Mouse (Mus musculus) kidney, embryonic 15.5 days (tissue): Measurements from ENCODE around the gene Mex3d. TPM values are rescaled to one million over a fixed set of nuclear protein-coding genes. Genes with fewer than 3 reads are reported as not detected.

Experiments used
- ATAC-seq: fragments of 200-750 bp; cut with Nextera tagmentation; replicated peaks from 2 replicates; pipeline ENCODE4 v1.8.0; 2017; ENCODE audit warnings: moderate TSS enrichment; ENCODE audit not compliant: low FRiP score
- H3K27ac ChIP-seq: fragments of 300-500 bp; sonication (generic); 2 replicates; pipeline ENCODE4 v1.5.1; 2015; ENCODE audit warnings: mild to moderate bottlenecking, inconsistent platforms
- H3K27me3 ChIP-seq: fragments of 300-500 bp; sonication (generic); 2 replicates; pipeline ENCODE4 v1.6.1; 2015; ENCODE audit warnings: inconsistent platforms
- H3K36me3 ChIP-seq: fragments of 300-500 bp; sonication (generic); 2 replicates; pipeline ENCODE4 v1.6.1; 2015; ENCODE audit warnings: inconsistent platforms
- H3K4me1 ChIP-seq: fragments of 300-500 bp; sonication (generic); 2 replicates; pipeline ENCODE4 v1.6.1; 2015; ENCODE audit warnings: inconsistent platforms
- H3K4me2 ChIP-seq: fragments of 300-500 bp; sonication (generic); 2 replicates; pipeline ENCODE4 v1.6.1; 2015; ENCODE audit warnings: moderate library complexity, mild to moderate bottlenecking, inconsistent platforms
- H3K4me3 ChIP-seq: fragments of 300-500 bp; sonication (generic); replicated peaks from 2 replicates; pipeline ENCODE4 v1.5.1; 2015; ENCODE audit warnings: mild to moderate bottlenecking, inconsistent platforms
- H3K9ac ChIP-seq: fragments of 300-500 bp; sonication (generic); 2 replicates; pipeline ENCODE4 v1.6.1; 2015; ENCODE audit warnings: mild to moderate bottlenecking, inconsistent platforms
- H3K9me3 ChIP-seq: fragments of 300-500 bp; sonication (generic); replicated peaks from 2 replicates; pipeline ENCODE4 v1.6.1; 2016; ENCODE audit warnings: inconsistent platforms
- WGBS: fragments of 180-500 bp; shearing (Covaris S2); methylation state at CpG from one replicate; pipeline ENCODE4 v1.1.7; 2015; ENCODE audit warnings: mixed read lengths; 5-methylcytosine and 5-hydroxymethylcytosine counted together
- polyA plus RNA-seq: library from polyadenylated mRNA; unstranded; fragments of >200 nt; fragmentation: Nextera tagmentation; extraction: Ambion mirVana; gene quantifications from 2 replicates; pipeline ENCODE4 v1.2.1, GENCODE M21; 2015

Mex3d gene
- polyA plus RNA-seq, 1 experiment from 2014 or later = 7.1 TPM

DNA sequence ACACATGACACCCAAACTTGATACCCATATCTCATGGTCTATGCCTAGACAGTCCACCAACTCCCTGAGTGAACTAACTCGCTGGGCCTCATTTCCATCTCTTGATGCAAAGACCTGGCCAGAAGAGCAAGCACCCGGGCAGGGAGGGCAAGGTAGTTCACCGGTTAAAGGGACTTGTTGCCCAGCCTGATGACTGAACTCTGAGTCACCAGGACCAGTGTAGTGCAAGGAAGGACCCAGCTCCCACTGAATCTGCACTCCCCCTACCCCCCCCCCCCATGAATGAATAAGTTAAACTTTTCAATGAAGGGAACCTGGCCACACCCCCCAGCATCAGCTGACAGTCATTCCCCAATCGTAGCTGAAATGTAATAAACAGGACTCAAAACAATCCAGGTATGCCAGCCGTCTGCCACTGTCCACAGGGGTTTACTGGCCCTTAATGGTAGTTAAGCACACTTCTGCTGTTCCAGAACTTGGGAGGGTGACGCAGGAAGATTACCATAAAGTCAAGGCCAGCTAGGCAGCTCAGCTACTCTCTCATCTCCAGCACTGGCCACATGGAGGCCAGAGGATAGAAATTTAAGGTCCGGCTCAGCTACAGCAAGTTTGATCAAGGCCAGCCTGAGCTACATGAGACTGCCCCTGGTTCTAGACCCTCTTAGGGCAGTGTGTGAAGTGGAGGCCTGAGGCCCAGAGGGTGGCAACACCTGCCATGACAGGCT, 4.7 kb downstream of the Mex3d start:
- Histone ChIP-seq H3K4me3 (no peak overlapping the region), H3K27ac (no peak overlapping the region), H3K9ac (no peak overlapping the region), H3K4me1 (peaks cover 49% of the 10 kb centered on the region), H3K27me3 (no peaks in the 10 kb centered on the region), H3K9me3 (no peaks in the 10 kb centered on the region), H3K4me2 (no peak overlapping the region), H3K36me3 (peaks cover 55% of the 10 kb centered on the region)
- WGBS = 79% methylated on average over 7 of the region's 7 CpGs
- ATAC-seq = no peak

DNA sequence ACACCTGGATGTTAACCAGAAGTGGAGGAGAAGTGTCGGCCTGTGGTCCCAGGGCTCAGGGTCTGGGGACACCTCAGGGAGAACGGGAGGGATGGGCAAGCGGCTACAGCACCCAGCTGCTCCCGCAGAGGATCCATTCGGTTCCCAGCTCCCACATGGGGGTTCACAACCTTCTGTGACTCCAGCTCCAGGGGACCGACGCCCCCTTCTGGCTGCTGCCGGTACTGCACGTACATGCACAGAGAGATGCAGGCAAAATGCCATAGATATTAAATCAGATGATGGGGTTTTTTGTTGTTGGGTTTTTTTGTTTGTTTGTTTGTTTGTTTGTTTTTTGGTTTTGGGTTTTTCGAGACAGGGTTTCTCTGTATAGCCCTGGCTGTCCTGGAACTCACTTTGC, 9.7 kb downstream of the Mex3d start:
- Histone ChIP-seq H3K4me2 (no peak overlapping the region), H3K27me3 (no peaks in the 10 kb centered on the region), H3K36me3 (peaks cover 34% of the 10 kb centered on the region), H3K9me3 (no peaks in the 10 kb centered on the region), H3K4me1 (peaks cover 14% of the 10 kb centered on the region), H3K9ac (no peak overlapping the region), H3K27ac (no peak overlapping the region), H3K4me3 (no peak overlapping the region)
- ATAC-seq = no peak
- WGBS = 54% methylated on average over 10 of the region's 10 CpGs

DNA sequence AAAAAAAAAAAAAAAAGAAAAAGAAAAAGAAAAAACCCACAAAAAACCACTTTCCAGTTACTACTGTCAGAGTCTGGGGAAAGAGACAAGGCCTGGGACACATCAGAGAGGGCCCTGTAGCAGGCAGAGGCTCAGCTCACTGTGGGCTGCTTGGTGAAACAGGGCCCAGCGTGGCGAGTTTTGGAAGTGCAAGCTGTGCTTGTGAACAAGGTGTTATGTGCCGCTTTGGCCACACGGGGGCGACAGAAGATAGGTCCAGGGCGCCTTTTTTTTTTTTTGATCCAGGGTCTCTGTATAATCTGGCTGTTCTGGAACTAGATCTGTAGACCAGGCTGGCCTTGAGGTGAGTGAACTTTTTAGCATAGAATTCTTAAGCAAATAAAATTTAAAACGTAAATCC, 11.3 kb downstream of the Mex3d start:
- H3K9me3 ChIP-seq = no peaks in the 10 kb centered on the region
- peaks cover 20% of the 10 kb centered on the region for H3K4me1 ChIP-seq
- H3K36me3 ChIP-seq = peaks cover 18% of the 10 kb centered on the region
- no peak overlapping the region for H3K27ac ChIP-seq
- no peaks in the 10 kb centered on the region for H3K27me3 ChIP-seq
- no peak overlapping the region for H3K9ac ChIP-seq
- no peak overlapping the region for H3K4me3 ChIP-seq
- WGBS = 2% methylated on average over 7 of the region's 7 CpGs
- H3K4me2 ChIP-seq = no peak overlapping the region
- 0 out of 2 replicates have a peak, but pooled peaks have one; percentile 40 for ATAC-seq

DNA sequence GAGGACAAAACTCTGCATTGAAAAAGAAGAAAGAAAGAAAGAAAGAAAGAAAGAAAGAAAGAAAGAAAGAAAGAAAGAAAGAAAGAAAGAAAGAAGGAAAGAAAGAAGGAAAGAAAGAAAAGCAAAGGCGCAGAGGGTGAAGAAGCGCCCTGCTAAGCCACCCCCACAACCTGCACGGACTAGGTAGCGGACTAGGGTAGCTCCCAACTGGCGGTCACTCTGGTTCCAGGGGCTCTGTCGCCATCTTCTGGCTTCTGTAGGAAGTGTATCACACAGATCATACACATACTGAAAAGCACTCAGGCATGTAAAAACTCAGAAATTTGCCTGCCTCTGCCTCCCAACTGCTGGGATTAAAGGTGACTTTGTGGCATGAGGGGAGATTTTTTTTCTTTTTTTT, 13.4 kb downstream of the Mex3d start:
- Histone ChIP-seq H3K4me1 (peaks cover 16% of the 10 kb centered on the region), H3K9ac (no peak overlapping the region), H3K9me3 (no peaks in the 10 kb centered on the region), H3K27me3 (no peaks in the 10 kb centered on the region), H3K4me3 (no peak overlapping the region), H3K4me2 (no peak overlapping the region), H3K27ac (no peak overlapping the region), H3K36me3 (no peaks in the 10 kb centered on the region)
- ATAC-seq = no peak
- WGBS = 22% methylated on average over 6 of the region's 6 CpGs

DNA sequence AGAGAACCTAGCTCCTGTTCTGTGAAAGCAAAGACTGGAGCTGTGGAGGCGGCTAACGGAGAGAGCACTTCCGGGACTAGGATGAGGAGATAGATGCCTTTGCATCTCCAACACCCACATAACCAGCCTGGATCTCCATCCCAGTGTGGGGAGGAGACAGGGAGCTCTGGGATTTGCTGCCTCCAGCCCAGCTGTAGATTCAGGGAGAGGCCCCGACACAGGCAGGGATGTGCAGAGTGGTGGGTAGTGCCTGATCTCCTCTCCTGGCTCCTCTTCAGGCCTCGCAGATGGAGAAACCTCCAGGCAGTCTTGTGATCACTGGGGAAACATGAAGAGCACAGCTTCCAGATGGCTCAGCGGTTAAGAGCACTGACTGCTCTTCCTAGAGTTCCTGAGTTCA, 14.8 kb downstream of the Mex3d start:
- no peaks in the 10 kb centered on the region for H3K36me3 ChIP-seq
- no peak overlapping the region for H3K4me2 ChIP-seq
- H3K27ac ChIP-seq = no peak overlapping the region
- no peaks in the 10 kb centered on the region for H3K27me3 ChIP-seq
- no peak overlapping the region for H3K4me3 ChIP-seq
- ATAC-seq = no peak
- WGBS = 81% methylated on average over 6 of the region's 6 CpGs
- no peak overlapping the region for H3K9ac ChIP-seq
- peaks cover 17% of the 10 kb centered on the region for H3K4me1 ChIP-seq
- 0 out of 2 replicates have a peak, but pooled peaks cover 3% of the 10 kb centered on the region for H3K9me3 ChIP-seq

DNA sequence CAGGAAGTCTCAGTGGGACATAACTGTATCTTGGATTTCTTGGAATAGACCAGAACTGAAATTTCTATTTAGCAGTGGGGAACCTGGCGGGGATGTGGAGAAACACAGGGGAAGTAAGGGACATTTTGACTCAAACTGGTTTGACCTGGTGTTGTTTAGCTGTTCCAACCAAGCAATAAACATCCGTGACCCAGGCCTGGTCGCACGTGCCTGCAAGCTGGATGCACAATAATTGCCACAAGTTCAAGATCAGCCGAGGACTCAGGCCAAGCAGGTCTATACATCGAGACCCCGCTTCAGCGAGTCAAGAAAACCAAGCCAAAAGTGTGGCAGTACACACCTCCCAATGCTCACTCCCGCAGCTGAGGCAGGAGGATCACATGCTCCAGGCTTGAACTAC, 15.5 kb downstream of the Mex3d start:
- WGBS = 46% methylated on average over 9 of the region's 9 CpGs
- H3K9ac ChIP-seq = no peak overlapping the region

DNA sequence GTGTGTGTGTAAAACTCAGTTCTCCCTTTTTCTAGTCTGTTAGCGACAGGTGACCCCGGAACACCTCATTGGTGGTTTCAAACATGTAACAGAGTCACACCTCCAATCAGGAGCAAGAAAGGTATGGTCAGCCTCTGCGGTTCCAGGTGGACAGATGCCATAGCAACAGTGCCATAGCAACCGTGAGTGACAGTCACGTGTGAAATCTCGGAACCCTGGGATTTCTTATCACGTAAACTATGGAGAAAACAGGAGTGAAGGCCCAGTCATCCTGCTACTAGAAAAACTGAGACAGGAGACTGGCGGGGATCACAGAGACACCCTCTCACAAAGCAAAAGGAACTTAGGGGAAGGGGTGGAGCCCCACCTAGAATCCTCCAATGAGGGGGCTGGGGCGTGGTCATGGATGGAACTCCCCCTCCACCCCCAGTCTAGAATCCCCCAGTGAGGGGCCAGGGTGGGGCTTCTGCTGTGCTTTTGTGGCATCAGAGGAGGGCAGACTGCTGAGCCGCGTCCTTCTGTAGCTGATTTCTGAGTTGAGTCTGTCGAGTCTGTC, 16.0 kb downstream of the Mex3d start:
- H3K4me1 ChIP-seq = peaks cover 20% of the 10 kb centered on the region
- H3K9me3 ChIP-seq = 0 out of 2 replicates have a peak, but pooled peaks cover 3% of the 10 kb centered on the region
- peak overlapping the region; percentile 41 for H3K4me3 ChIP-seq
- peak overlapping the region; percentile 58 for H3K27ac ChIP-seq
- 4% methylated on average over 12 of the region's 12 CpGs for WGBS
- no peaks in the 10 kb centered on the region for H3K27me3 ChIP-seq
- H3K4me2 ChIP-seq = peak overlapping the region; percentile 49
- no peak overlapping the region for H3K9ac ChIP-seq
- no peaks in the 10 kb centered on the region for H3K36me3 ChIP-seq
- peak; percentile 86 for ATAC-seq

More for the DNA sequence above, 15.5 kb downstream of the Mex3d start:
- Histone ChIP-seq H3K27ac (peak overlapping the region; percentile 58), H3K4me2 (peak overlapping the region; percentile 49), H3K36me3 (no peaks in the 10 kb centered on the region), H3K4me1 (peaks cover 20% of the 10 kb centered on the region), H3K4me3 (peak overlapping the region; percentile 41), H3K27me3 (no peaks in the 10 kb centered on the region), H3K9me3 (0 out of 2 replicates have a peak, but pooled peaks cover 3% of the 10 kb centered on the region)
- ATAC-seq = no peak

DNA sequence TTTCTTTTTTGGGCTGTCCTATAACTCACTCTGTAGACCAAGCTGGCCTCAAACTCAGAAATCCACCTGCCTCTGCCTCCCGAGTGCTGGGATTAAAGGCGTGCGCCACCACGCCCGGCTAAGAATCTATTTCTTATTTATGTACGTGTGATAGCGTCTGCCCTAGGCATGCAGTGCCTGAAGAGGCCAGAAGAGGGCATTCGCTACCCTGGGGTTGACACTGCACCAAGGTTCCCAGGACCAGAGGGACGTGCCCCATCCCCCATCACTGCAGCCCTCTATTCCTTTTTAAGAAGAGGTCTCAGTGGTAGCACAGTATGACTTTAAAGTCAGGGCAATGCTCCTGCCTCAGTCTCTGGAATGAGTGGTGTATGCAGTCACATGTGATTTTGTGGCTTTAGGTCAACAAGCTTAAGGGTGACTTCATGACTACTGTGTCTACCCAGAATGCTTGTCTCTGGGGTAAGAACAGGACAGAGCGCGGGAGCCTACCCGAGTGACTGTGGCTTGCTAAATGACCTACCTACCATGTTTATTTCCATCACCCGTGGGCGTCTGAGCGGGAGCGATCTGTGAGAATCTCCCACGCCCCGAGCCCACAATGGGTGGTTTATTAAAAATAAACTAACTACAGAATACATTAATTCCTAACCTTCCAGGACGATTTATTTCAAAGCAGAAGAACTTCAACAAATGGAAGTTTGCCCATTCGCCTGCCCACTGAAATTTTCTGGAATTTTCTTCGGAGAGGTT, 17.3 kb downstream of the Mex3d start:
- peaks cover 20% of the 10 kb centered on the region for H3K4me1 ChIP-seq
- H3K27ac ChIP-seq = no peak overlapping the region
- ATAC-seq = no peak
- H3K4me2 ChIP-seq = no peak overlapping the region
- H3K9ac ChIP-seq = no peak overlapping the region
- H3K36me3 ChIP-seq = no peaks in the 10 kb centered on the region
- H3K9me3 ChIP-seq = 0 out of 2 replicates have a peak, but pooled peaks cover 3% of the 10 kb centered on the region
- no peak overlapping the region for H3K4me3 ChIP-seq
- WGBS = 77% methylated on average over 21 of the region's 21 CpGs
- H3K27me3 ChIP-seq = 0 out of 2 replicates have a peak, but pooled peaks cover under 1% of the 10 kb centered on the region

DNA sequence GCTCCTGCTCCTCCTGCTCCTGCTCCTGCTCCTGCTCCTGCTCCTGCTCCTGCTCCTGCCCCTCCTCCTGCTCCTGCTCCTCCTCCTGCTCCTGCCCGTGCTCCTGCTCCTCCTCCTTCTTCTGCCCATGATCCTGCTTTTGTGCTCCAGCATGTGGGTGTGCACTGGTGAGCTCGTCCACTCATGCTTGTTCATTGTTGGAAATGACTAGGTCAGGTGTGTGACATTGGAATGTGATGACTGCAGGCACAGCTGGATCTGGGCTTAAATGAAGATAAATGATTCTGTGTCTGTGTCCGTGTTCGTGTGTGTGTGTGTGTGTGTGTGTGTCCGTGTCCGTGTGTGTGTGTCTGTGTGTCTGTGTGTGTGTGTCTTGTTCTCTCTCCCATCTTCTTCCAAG, 19.1 kb downstream of the Mex3d start:
- H3K9ac ChIP-seq = no peak overlapping the region
- 92% methylated on average over 6 of the region's 6 CpGs for WGBS
- H3K36me3 ChIP-seq = no peaks in the 10 kb centered on the region
- H3K27ac ChIP-seq = no peak overlapping the region
- H3K4me1 ChIP-seq = peaks cover 24% of the 10 kb centered on the region
- H3K4me3 ChIP-seq = no peak overlapping the region
- ATAC-seq = no peak
- H3K4me2 ChIP-seq = no peak overlapping the region
- H3K27me3 ChIP-seq = peaks cover 14% of the 10 kb centered on the region
- 0 out of 2 replicates have a peak, but pooled peaks cover 3% of the 10 kb centered on the region for H3K9me3 ChIP-seq

DNA sequence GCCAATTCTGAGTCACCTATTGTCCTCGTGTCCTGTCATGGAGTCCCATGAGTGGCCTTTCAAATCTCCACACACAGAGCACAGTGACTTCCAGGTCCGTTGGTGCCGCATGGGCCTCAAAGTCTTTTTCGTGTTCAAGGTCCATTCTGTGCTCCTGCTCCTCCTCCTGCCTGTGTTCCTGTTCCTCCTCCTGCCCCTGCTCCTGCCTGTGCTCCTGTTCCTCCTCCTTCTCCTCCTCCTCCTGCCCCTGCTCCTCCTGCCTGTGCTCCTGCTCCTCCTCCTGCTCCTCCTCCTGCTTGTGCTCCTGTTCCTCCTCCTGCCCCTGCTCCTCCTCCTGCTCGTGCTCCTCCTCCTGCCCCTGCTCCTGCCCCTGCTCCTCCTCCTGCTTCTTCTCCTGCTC, 19.5 kb downstream of the Mex3d start:
- no peaks in the 10 kb centered on the region for H3K36me3 ChIP-seq
- H3K4me1 ChIP-seq = peaks cover 24% of the 10 kb centered on the region
- no peak overlapping the region for H3K27ac ChIP-seq
- 0 out of 2 replicates have a peak, but pooled peaks cover 3% of the 10 kb centered on the region for H3K9me3 ChIP-seq
- peaks cover 15% of the 10 kb centered on the region for H3K27me3 ChIP-seq
- H3K4me2 ChIP-seq = no peak overlapping the region
- H3K4me3 ChIP-seq = no peak overlapping the region
- no peak for ATAC-seq
- H3K9ac ChIP-seq = no peak overlapping the region
- WGBS = 49% methylated on average over 5 of the region's 5 CpGs

DNA sequence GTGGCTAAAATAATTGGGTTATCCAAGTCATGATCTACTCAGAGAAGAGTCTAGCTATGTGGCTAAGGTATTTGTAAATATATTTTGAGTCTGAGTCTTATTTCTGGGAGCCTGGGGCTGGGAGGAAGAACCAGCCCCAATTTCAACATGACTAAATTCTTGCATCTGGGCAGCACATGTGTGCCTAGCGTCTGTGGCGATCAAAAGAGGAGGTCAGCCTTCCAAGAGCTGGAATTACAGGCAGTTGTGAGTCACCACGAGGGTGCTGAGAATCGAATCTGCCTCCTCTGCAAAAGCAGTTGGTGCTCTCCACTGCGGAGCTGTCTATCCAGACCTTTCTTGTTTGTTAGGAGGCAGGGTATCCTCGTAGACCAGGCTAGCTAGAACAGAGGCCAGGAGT, 21.7 kb downstream of the Mex3d start:
- 70% methylated on average over 6 of the region's 6 CpGs for WGBS
- Histone ChIP-seq H3K27ac (no peak overlapping the region), H3K36me3 (no peaks in the 10 kb centered on the region), H3K9me3 (0 out of 2 replicates have a peak, but pooled peaks cover 3% of the 10 kb centered on the region), H3K27me3 (peaks cover 23% of the 10 kb centered on the region), H3K9ac (no peak overlapping the region), H3K4me2 (no peak overlapping the region), H3K4me3 (no peak overlapping the region), H3K4me1 (peaks cover 8% of the 10 kb centered on the region; the same call in 1 of the 2 replicates)
- no peak for ATAC-seq

DNA sequence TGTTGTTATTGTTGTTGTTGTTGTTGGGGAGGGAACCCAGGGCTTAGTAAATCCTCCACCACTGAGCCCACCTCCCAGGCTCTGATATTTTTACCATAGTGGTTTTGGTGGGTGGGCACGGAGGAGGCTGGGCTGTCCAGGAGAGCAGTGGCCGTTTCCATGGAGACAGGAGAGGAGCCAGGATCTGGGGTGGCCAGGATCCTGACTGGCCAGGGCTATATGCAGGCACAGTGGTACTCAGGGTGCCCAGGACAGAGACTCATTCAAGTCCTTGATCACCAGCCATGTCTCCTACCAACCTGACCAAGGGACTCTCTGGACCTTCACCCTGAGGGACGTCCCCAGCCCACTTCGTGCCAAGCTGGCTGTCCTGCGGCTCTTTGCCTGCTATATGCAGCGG, 23.7 kb downstream of the Mex3d start:
- Histone ChIP-seq H3K9ac (no peak overlapping the region), H3K4me1 (peaks cover 8% of the 10 kb centered on the region; the same call in 1 of the 2 replicates), H3K4me3 (no peak overlapping the region), H3K36me3 (no peaks in the 10 kb centered on the region), H3K9me3 (0 out of 2 replicates have a peak, but pooled peaks cover 2% of the 10 kb centered on the region), H3K27me3 (peaks cover 43% of the 10 kb centered on the region), H3K4me2 (no peak overlapping the region), H3K27ac (no peak overlapping the region)
- peak; percentile 38; the same call in 1 of the 2 replicates for ATAC-seq
- 36% methylated on average over 6 of the region's 6 CpGs for WGBS
